Mouse (Mus musculus): ENCODE data around the gene Vwce. TPM values are rescaled to one million over a fixed set of nuclear protein-coding genes. Genes with fewer than 3 reads are reported as not detected.
A peak's percentile ranks its signal among the peaks of the same experiment; 100 is the strongest.

Gene Vwce
- polyA plus RNA-seq, 1 experiment from 2014 or later: 1.1 TPM

DNA sequence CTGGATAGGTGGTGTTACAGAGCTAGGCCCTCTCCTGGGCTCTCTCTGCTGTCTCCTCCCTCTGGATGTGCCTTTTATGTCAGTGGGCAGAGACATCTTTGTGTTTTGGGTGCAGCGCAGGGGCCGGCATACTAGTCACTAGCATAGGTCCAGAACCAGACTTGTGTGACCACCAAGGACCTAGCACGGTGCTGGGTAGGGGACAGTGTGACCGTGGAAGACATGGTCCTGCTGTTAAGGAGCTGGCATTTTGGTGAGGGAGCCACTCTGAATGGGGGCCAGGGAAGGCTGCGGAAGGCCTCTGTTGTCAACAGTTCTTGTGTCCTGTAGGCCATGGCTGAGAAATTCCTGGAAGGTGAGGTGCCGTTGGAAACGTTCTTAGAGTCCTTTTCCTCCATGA lies 78.2 kb downstream of the Vwce start:
- no peak overlapping the region for H3K9ac ChIP-seq (replicated peaks; ENCODE audit: low read depth, low read length)
- H3K4me2 ChIP-seq (replicated peaks; ENCODE audit: low read depth, low read length): no peak overlapping the region
- peaks cover 10% of the 10 kb centered on the region for H3K4me1 ChIP-seq (ENCODE audit: control insufficient read depth, insufficient read depth, low read length)
- ATAC-seq (ENCODE audit: insufficient number of reproducible peaks, insufficient read depth, low FRiP score, low read depth): no peak
- H3K36me3 ChIP-seq (ENCODE audit: control insufficient read depth, insufficient read depth, low read length): peaks cover 49% of the 10 kb centered on the region
- 94% methylated on average over 7 of the region's 7 CpGs for WGBS
- H3K4me3 ChIP-seq (ENCODE audit: low read depth, low read length): no peak overlapping the region
- H3K27ac ChIP-seq (ENCODE audit: low read length): no peak overlapping the region
- H3K27me3 ChIP-seq (ENCODE audit: control insufficient read depth, insufficient read depth, low read length): no peaks in the 10 kb centered on the region
- no peaks in the 10 kb centered on the region for H3K9me3 ChIP-seq (ENCODE audit: control insufficient read depth, low read depth, low read length)

DNA sequence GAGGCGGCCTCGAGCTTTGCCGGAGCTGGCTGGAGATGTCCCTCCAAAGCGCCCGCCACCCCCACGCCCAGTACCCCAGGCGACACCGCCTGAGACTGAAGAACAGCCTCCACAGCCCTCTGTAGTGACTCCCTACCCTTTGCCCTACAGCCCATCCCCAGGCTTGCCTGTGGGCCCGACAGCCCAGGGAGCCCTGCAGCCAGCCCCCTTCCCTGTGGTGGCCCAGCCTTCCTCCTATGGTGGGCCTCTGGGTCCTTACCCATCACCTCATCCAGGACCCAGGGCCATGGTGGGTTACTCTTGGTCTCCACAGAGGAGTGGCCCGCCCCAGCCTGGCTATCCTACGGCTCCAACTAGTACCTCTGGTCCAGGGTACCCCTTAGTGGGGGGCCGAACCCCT lies 78.6 kb downstream of the Vwce start:
- Histone ChIP-seq H3K4me2 (replicated peaks; ENCODE audit: low read depth, low read length) (no peak overlapping the region), H3K4me1 (ENCODE audit: control insufficient read depth, insufficient read depth, low read length) (peaks cover 10% of the 10 kb centered on the region), H3K4me3 (ENCODE audit: low read depth, low read length) (no peak overlapping the region), H3K9me3 (ENCODE audit: control insufficient read depth, low read depth, low read length) (no peaks in the 10 kb centered on the region), H3K36me3 (ENCODE audit: control insufficient read depth, insufficient read depth, low read length) (peaks cover 45% of the 10 kb centered on the region), H3K27me3 (ENCODE audit: control insufficient read depth, insufficient read depth, low read length) (no peaks in the 10 kb centered on the region), H3K27ac (ENCODE audit: low read length) (no peak overlapping the region), H3K9ac (replicated peaks; ENCODE audit: low read depth, low read length) (no peak overlapping the region)
- 97% methylated on average over 12 of the region's 12 CpGs for WGBS
- ATAC-seq (ENCODE audit: insufficient number of reproducible peaks, insufficient read depth, low FRiP score, low read depth): no peak

DNA sequence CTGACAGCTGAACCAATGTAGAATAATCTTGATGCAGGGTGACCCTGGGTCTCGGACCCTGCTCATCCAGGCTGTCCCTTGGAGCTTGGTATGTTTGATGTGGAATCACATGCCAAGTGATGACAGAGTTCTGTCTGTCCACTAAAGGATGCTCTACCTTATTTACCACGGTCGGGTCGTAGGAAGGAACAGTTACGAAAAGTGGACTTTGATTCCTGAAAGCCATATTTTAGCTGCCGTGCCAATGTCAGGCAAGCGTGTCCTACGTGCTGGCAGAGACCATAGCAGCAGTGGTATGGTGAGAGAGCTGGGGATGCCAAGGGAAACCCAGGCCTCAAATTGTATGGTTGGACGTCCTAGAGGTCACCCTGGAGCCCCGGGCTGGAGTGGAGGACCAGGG lies 79.5 kb downstream of the Vwce start:
- peaks cover 10% of the 10 kb centered on the region for H3K4me1 ChIP-seq (ENCODE audit: control insufficient read depth, insufficient read depth, low read length)
- H3K27me3 ChIP-seq (ENCODE audit: control insufficient read depth, insufficient read depth, low read length): no peaks in the 10 kb centered on the region
- no peak overlapping the region for H3K9ac ChIP-seq (replicated peaks; ENCODE audit: low read depth, low read length)
- H3K27ac ChIP-seq (ENCODE audit: low read length): no peak overlapping the region
- H3K36me3 ChIP-seq (ENCODE audit: control insufficient read depth, insufficient read depth, low read length): peaks cover 40% of the 10 kb centered on the region
- no peak for ATAC-seq (ENCODE audit: insufficient number of reproducible peaks, insufficient read depth, low FRiP score, low read depth)
- no peak overlapping the region for H3K4me2 ChIP-seq (replicated peaks; ENCODE audit: low read depth, low read length)
- H3K9me3 ChIP-seq (ENCODE audit: control insufficient read depth, low read depth, low read length): no peaks in the 10 kb centered on the region
- 92% methylated on average over 10 of the region's 10 CpGs for WGBS
- no peak overlapping the region for H3K4me3 ChIP-seq (ENCODE audit: low read depth, low read length)

DNA sequence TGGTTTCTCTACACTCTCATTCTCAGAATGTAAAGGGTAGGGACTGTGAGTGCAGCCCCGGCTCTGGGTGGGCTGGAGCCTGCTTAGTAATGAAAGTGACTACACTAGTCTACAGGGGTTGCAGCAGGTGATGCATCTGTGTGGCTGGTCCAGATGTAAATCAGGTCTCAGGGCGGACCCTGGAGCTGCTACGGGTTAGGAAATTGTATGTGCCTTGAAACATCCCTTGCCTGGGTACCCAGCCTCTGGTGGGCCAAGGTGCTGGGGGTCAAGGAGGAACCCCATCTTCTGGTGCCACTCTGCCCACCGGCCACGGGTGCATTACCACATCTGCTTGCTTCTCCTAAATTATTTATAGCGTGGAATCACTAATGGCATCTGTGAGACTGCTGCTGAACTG lies 80.2 kb downstream of the Vwce start:
- H3K27me3 ChIP-seq (ENCODE audit: control insufficient read depth, insufficient read depth, low read length): no peaks in the 10 kb centered on the region
- no peak overlapping the region for H3K4me3 ChIP-seq (ENCODE audit: low read depth, low read length)
- WGBS: 84% methylated on average over 6 of the region's 6 CpGs
- H3K9me3 ChIP-seq (ENCODE audit: control insufficient read depth, low read depth, low read length): no peaks in the 10 kb centered on the region
- ATAC-seq (ENCODE audit: insufficient number of reproducible peaks, insufficient read depth, low FRiP score, low read depth): no peak
- H3K9ac ChIP-seq (replicated peaks; ENCODE audit: low read depth, low read length): no peak overlapping the region
- no peak overlapping the region for H3K27ac ChIP-seq (ENCODE audit: low read length)
- no peak overlapping the region for H3K4me2 ChIP-seq (replicated peaks; ENCODE audit: low read depth, low read length)
- H3K4me1 ChIP-seq (ENCODE audit: control insufficient read depth, insufficient read depth, low read length): peaks cover 8% of the 10 kb centered on the region
- peaks cover 37% of the 10 kb centered on the region for H3K36me3 ChIP-seq (ENCODE audit: control insufficient read depth, insufficient read depth, low read length)

DNA sequence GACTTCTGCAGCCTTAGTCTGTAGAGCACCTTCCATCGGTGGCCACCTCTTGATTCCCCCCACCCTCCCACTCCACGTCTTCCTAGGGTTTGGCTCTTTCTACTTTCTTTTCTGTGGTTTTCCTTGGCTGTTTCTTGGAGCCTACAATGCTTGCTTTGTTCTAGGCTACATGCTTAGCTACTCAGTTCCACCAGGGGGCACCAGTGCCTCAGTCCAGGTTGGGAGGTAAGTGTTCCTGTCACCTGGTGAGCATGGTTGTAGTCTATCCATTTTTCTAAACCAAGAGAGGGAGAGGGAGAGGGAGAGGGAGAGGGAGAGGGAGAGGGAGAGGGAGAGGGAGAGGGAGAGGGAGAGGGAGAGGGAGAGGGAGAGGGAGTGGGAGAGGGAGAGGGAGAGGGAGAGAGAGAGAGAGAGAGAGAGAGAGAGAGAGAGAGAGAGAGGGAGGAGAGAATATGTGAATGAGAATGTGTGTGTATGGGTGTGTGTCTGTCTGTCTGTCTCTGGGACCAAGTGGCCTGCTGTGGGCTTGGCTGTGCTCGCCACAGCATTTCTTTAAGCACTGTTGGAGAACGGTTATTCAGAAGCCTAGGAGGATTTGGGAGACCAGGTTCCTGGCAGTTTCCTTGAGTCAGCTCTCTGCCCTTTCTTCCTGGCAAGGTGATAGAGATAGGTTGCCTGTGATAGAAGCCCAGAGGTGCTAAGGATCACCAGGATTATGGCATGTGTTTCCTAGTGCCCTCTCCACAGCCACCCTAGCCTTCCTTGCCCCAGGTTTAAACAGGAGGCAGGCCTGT lies 80.9 kb downstream of the Vwce start:
- H3K27ac ChIP-seq (ENCODE audit: low read length): no peak overlapping the region
- ATAC-seq (ENCODE audit: insufficient number of reproducible peaks, insufficient read depth, low FRiP score, low read depth): peak; percentile 60; the same call in 1 of the 2 replicates
- 56% methylated on average over 4 of the region's 4 CpGs for WGBS

DNA sequence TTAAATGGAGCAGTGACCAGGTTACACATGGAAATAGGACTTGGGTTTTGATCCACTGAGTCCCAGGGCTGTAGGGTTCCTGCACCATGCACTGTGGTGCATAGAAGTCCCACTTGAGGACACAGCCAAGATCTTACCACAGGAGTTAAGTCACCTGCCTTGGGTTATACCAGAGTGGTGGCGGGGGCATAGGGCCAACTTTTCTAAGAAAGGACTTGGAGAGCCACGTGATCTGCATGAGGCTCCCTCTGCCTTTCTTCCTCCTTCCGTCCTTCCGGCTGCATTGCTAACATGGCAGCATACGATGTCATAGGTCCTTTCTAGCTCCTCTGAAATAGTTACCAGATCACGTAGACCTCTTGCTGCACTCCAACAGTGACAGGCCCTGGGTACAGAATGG lies 81.5 kb downstream of the Vwce start:
- WGBS: 90% methylated on average over 6 of the region's 6 CpGs
- ATAC-seq (ENCODE audit: insufficient number of reproducible peaks, insufficient read depth, low FRiP score, low read depth): no peak

More for the DNA sequence above, 80.9 kb downstream of the Vwce start:
- no peak overlapping the region for H3K9ac ChIP-seq (replicated peaks; ENCODE audit: low read depth, low read length)
- no peak overlapping the region for H3K4me3 ChIP-seq (ENCODE audit: low read depth, low read length)
- peaks cover under 1% of the 10 kb centered on the region for H3K4me1 ChIP-seq (ENCODE audit: control insufficient read depth, insufficient read depth, low read length)
- peaks cover 37% of the 10 kb centered on the region for H3K36me3 ChIP-seq (ENCODE audit: control insufficient read depth, insufficient read depth, low read length)
- no peaks in the 10 kb centered on the region for H3K27me3 ChIP-seq (ENCODE audit: control insufficient read depth, insufficient read depth, low read length)
- no peak overlapping the region for H3K4me2 ChIP-seq (replicated peaks; ENCODE audit: low read depth, low read length)
- no peaks in the 10 kb centered on the region for H3K9me3 ChIP-seq (ENCODE audit: control insufficient read depth, low read depth, low read length)

More for the DNA sequence above, 81.5 kb downstream of the Vwce start:
- H3K4me2 ChIP-seq (replicated peaks; ENCODE audit: low read depth, low read length): no peak overlapping the region
- H3K27ac ChIP-seq (ENCODE audit: low read length): no peak overlapping the region
- peaks cover 4% of the 10 kb centered on the region; the same call in 1 of the 2 replicates for H3K4me1 ChIP-seq (ENCODE audit: control insufficient read depth, insufficient read depth, low read length)
- no peak overlapping the region for H3K9ac ChIP-seq (replicated peaks; ENCODE audit: low read depth, low read length)
- no peaks in the 10 kb centered on the region for H3K9me3 ChIP-seq (ENCODE audit: control insufficient read depth, low read depth, low read length)
- H3K36me3 ChIP-seq (ENCODE audit: control insufficient read depth, insufficient read depth, low read length): peaks cover 33% of the 10 kb centered on the region
- H3K27me3 ChIP-seq (ENCODE audit: control insufficient read depth, insufficient read depth, low read length): no peaks in the 10 kb centered on the region
- no peak overlapping the region for H3K4me3 ChIP-seq (ENCODE audit: low read depth, low read length)

Other genes with a start within 250 kb of the Vwce start
- gene Syt7, start 245.1 kb upstream of the Vwce start, polyA plus RNA-seq (2014; fragmentation: Nextera tagmentation; extraction: Ambion mirVana): 1.2 and 1.6 TPM in 2 replicates
- 0.42 and 0.66 TPM in 2 replicates for gene Lrrc10b, start 176.7 kb upstream of the Vwce start, polyA plus RNA-seq (2014; fragmentation: Nextera tagmentation; extraction: Ambion mirVana)
- gene Ppp1r32, start 151.3 kb upstream of the Vwce start, polyA plus RNA-seq (2014; fragmentation: Nextera tagmentation; extraction: Ambion mirVana): 0.17 TPM in 1 of 2 replicates, not detected in the other
- 57.1 and 58.8 TPM in 2 replicates for gene Cpsf7, start 108.9 kb upstream of the Vwce start, polyA plus RNA-seq (2014; fragmentation: Nextera tagmentation; extraction: Ambion mirVana)
- gene Sdhaf2, start 108.1 kb upstream of the Vwce start, polyA plus RNA-seq (2014; fragmentation: Nextera tagmentation; extraction: Ambion mirVana): 57.9 and 64.5 TPM in 2 replicates
- 52.7 and 53.8 TPM in 2 replicates for gene Tmem216, start 78.0 kb upstream of the Vwce start, polyA plus RNA-seq (2014; fragmentation: Nextera tagmentation; extraction: Ambion mirVana)
- 18.9 TPM in 2 replicates for gene Cyb561a3, start 57.0 kb upstream of the Vwce start, polyA plus RNA-seq (2014; fragmentation: Nextera tagmentation; extraction: Ambion mirVana)
- 37.0 and 38.4 TPM in 2 replicates for gene Tmem138, start 56.9 kb upstream of the Vwce start, polyA plus RNA-seq (2014; fragmentation: Nextera tagmentation; extraction: Ambion mirVana)
- 303 and 313 TPM in 2 replicates for gene Ddb1, start 28.9 kb upstream of the Vwce start, polyA plus RNA-seq (2014; fragmentation: Nextera tagmentation; extraction: Ambion mirVana)
- gene Tkfc, start 28.6 kb upstream of the Vwce start, polyA plus RNA-seq (2014; fragmentation: Nextera tagmentation; extraction: Ambion mirVana): 17.7 and 19.2 TPM in 2 replicates
- gene Pga5, start 43.9 kb downstream of the Vwce start, polyA plus RNA-seq (2014; fragmentation: Nextera tagmentation; extraction: Ambion mirVana): 10.2 and 14.1 TPM in 2 replicates
- 37.5 and 40.4 TPM in 2 replicates for gene Vps37c, start 54.5 kb downstream of the Vwce start, polyA plus RNA-seq (2014; fragmentation: Nextera tagmentation; extraction: Ambion mirVana)
- gene Cd5, start 104.8 kb downstream of the Vwce start, polyA plus RNA-seq (2014; fragmentation: Nextera tagmentation; extraction: Ambion mirVana): 0.77 and 2.1 TPM in 2 replicates
- gene Cd6, start 195.8 kb downstream of the Vwce start, polyA plus RNA-seq (2014; fragmentation: Nextera tagmentation; extraction: Ambion mirVana): 0.58 TPM in 1 of 2 replicates, not detected in the other
- 0.45 and 0.52 TPM in 2 replicates for gene Slc15a3, start 205.5 kb downstream of the Vwce start, polyA plus RNA-seq (2014; fragmentation: Nextera tagmentation; extraction: Ambion mirVana)
- gene Tmem132a, start 235.7 kb downstream of the Vwce start, polyA plus RNA-seq (2014; fragmentation: Nextera tagmentation; extraction: Ambion mirVana): 59.3 and 63.2 TPM in 2 replicates
- 132 and 137 TPM in 2 replicates for gene Tmem109, start 247.8 kb downstream of the Vwce start, polyA plus RNA-seq (2014; fragmentation: Nextera tagmentation; extraction: Ambion mirVana)

All from stomach, embryonic 14.5 days (tissue).